Mouse (Mus musculus) embryonic facial prominence, embryonic 11.5 days (tissue): ENCODE results near the gene Tnnt2. TPM values are rescaled to one million over a fixed set of nuclear protein-coding genes. Genes with fewer than 3 reads are reported as not detected.

Experiments
- ATAC-seq: fragments of 200-750 bp; cut with Nextera tagmentation; replicated peaks from 2 replicates; pipeline ENCODE4 v1.8.0; 2017; ENCODE audit warnings: low read depth; ENCODE audit not compliant: insufficient number of reproducible peaks, low FRiP score, low TSS enrichment
- DNase-seq: peaks from one replicate; pipeline ENCODE4 v3.0.0-alpha.2; 2015; ENCODE audit warnings: low spot score
- H3K27ac ChIP-seq: fragments of 300-500 bp; sonication (generic); replicated peaks from 2 replicates; pipeline ENCODE4 v1.5.1; 2014; ENCODE audit warnings: mild to moderate bottlenecking, low read depth, low read length, control low read depth
- H3K27me3 ChIP-seq: fragments of 300-500 bp; sonication (generic); 2 replicates; pipeline ENCODE4 v1.6.1; 2014; ENCODE audit warnings: mild to moderate bottlenecking, low read length, moderate library complexity, mixed read lengths; ENCODE audit not compliant: control insufficient read depth, insufficient read depth
- H3K36me3 ChIP-seq: fragments of 300-500 bp; sonication (generic); replicated peaks from 2 replicates; pipeline ENCODE4 v1.6.1; 2014; ENCODE audit warnings: low read depth, mild to moderate bottlenecking, low read length, moderate library complexity, mixed read lengths; ENCODE audit not compliant: control insufficient read depth, insufficient read depth
- H3K4me1 ChIP-seq: fragments of 300-500 bp; sonication (generic); 2 replicates; pipeline ENCODE4 v1.6.1; 2014; ENCODE audit warnings: low read length, mixed read lengths; ENCODE audit not compliant: control insufficient read depth, insufficient read depth
- H3K4me2 ChIP-seq: fragments of 300-500 bp; sonication (generic); 2 replicates; pipeline ENCODE4 v1.6.1; 2014; ENCODE audit warnings: low read depth, mild to moderate bottlenecking, control low read depth, low read length, moderate library complexity
- H3K4me3 ChIP-seq: fragments of 300-500 bp; sonication (generic); 2 replicates; pipeline ENCODE4 v1.5.1; 2014; ENCODE audit warnings: low read depth, low read length, control low read depth
- H3K9ac ChIP-seq: fragments of 300-500 bp; sonication (generic); replicated peaks from 2 replicates; pipeline ENCODE4 v1.6.1; 2014; ENCODE audit warnings: mild to moderate bottlenecking, control low read depth, low read length
- H3K9me3 ChIP-seq: fragments of 300-500 bp; sonication (generic); replicated peaks from 2 replicates; pipeline ENCODE4 v1.6.1; 2016; ENCODE audit warnings: mild to moderate bottlenecking, low read length, inconsistent platforms, mixed read lengths; ENCODE audit not compliant: control insufficient read depth
- WGBS: fragments of 180-500 bp; shearing (Covaris S2); extraction: QIAGEN DNeasy Blood & Tissue Kit; methylation state at CpG from one replicate; pipeline ENCODE4 v1.1.7; 2014; 5-methylcytosine and 5-hydroxymethylcytosine counted together
- polyA plus RNA-seq: library from polyadenylated mRNA; unstranded; fragments of >200 nt; fragmentation: Nextera tagmentation; extraction: Ambion mirVana; gene quantifications from 2 replicates; pipeline ENCODE4 v1.2.1, GENCODE M21; 2014

Tnnt2 gene
- polyA plus RNA-seq, 1 experiment from 2014 or later: 14.1 TPM

DNA sequence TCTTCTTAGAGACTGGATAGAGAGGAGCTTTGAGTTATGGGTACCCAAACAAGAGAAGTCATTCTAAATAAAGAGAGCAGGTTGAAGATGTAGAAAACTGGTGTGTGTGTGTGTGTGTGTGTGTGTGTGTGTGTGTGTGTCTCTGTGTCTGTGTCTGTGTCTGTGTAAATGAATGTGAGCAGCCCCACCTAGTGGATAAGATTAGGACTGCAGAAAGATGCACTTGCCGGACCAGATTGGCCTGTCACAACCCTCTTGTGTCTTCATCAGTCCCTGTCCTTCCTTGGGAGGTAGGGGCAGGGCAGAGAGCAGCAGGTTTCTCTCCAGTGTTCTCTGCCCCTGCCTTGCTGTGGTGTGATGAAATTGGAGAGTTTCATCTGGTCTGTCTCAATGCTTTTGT, 7.2 kb upstream of the Tnnt2 start:
- no peak overlapping the region for H3K9ac ChIP-seq
- no peak overlapping the region for H3K27ac ChIP-seq
- no peak for ATAC-seq
- no peaks in the 10 kb centered on the region for H3K27me3 ChIP-seq
- no peaks in the 10 kb centered on the region for H3K4me1 ChIP-seq
- H3K9me3 ChIP-seq: no peaks in the 10 kb centered on the region
- 24% methylated on average over 1 of the region's 1 CpGs for WGBS
- H3K4me2 ChIP-seq: no peak overlapping the region
- peak; percentile 65 for DNase-seq
- no peak overlapping the region for H3K4me3 ChIP-seq
- H3K36me3 ChIP-seq: no peaks in the 10 kb centered on the region

DNA sequence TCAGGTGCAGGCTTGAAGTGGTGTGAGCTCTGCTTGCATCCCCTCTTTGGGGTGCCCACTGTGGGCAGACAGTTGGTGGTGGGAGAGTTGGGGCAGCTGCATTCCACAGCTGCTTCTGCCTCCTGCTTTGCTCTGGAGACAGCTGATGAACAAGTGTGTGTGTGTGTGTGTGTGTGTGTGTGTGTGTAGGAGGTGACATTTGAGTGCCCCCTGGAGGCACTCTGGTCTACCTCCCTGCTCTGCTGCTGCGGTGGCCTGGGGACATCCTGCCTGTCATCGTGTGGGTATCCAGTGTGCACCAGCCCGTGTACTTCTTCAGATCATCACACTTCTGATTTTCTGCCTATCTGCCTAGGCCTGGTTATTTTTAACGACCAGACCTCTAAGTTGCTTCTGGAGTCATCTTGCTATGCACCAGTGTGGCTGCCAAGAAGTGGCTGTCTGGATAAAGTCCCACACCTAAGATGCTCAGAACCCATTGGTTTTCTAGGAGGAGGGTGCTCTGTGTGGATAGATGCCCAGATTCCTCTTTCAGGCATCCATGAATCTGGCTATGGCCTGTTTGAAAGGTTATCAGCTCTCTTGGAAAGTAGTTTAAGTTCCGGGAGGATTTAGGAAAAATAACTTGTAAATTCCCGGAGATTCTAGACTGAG, 1.8 kb upstream of the Tnnt2 start:
- Histone ChIP-seq H3K9ac (no peak overlapping the region), H3K36me3 (no peaks in the 10 kb centered on the region), H3K27me3 (no peaks in the 10 kb centered on the region), H3K4me3 (no peak overlapping the region), H3K9me3 (no peaks in the 10 kb centered on the region), H3K4me1 (no peaks in the 10 kb centered on the region), H3K27ac (no peak overlapping the region), H3K4me2 (no peak overlapping the region)
- DNase-seq (no peak), ATAC-seq (no peak)
- WGBS: 72% methylated on average over 6 of the region's 6 CpGs

DNA sequence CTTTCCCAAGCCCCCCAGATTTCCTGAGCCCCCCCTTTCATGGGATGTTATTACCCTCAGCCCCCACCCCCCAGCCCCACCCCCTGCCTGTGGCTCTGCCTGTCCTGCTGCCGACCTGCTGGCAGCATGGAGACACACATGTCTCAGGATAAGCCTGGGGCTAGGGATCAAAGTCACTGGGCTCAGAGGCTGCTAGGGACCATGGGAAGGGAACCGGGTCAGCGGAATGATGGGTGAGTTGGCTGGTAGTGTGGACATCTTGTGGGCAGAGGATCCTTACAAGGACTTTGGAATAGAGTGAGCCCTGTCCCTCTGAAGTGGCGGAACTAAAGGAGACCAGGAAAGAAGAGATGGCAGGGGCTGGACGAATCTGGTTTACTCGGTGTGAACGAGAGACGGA, 1.2 kb upstream of the Tnnt2 start:
- no peak overlapping the region for H3K4me2 ChIP-seq
- no peaks in the 10 kb centered on the region for H3K36me3 ChIP-seq
- 78% methylated on average over 8 of the region's 8 CpGs for WGBS
- H3K4me1 ChIP-seq: no peaks in the 10 kb centered on the region
- H3K9ac ChIP-seq: no peak overlapping the region
- ATAC-seq (no peak), DNase-seq (no peak)
- H3K4me3 ChIP-seq: no peak overlapping the region
- H3K27me3 ChIP-seq: no peaks in the 10 kb centered on the region
- no peaks in the 10 kb centered on the region for H3K9me3 ChIP-seq
- no peak overlapping the region for H3K27ac ChIP-seq

DNA sequence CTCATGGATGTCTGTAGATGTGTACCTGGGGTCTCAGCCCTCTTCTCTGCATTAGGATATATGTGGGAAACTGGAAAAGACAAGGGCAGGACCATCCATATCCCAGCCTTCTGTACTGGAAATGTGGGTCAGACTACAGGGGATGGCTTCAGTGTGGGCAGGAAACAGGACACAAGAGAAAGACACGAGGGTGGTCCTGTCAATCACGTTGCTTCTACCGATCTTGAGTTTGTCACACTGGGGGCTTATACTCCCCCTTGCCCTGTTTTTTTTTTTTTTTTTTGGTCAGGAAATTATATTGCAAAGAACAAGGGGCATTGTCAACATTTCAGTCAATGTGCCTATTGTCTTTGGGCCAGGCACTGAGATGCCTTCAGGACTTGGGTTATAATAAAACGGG, 2.5 kb downstream of the Tnnt2 start:
- Histone ChIP-seq H3K27ac (no peak overlapping the region), H3K9ac (no peak overlapping the region), H3K4me1 (no peaks in the 10 kb centered on the region), H3K4me3 (no peak overlapping the region), H3K36me3 (no peaks in the 10 kb centered on the region), H3K27me3 (no peaks in the 10 kb centered on the region), H3K4me2 (no peak overlapping the region), H3K9me3 (no peaks in the 10 kb centered on the region)
- ATAC-seq: no peak
- 53% methylated on average over 4 of the region's 4 CpGs for WGBS
- no peak for DNase-seq

DNA sequence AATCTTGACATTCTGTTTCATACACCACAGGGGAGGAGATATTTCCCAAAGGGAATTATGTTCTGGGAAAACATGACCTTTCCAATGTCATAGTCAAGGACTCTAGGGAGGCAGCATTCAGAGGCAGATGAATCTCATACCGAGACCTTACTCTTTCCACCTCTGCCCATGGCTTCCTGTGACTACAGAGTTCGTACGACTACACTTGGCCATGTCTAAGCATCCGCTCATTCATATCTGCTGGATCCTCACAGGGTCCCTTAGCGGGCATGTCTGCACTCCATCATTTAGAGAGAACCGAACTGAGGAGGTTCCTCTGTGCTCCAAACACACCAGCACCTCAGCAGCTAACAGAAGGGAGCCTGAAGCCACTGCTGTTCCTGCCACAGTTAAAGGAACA, 2.9 kb downstream of the Tnnt2 start:
- ATAC-seq (no peak), DNase-seq (no peak)
- H3K36me3 ChIP-seq: no peaks in the 10 kb centered on the region
- H3K27me3 ChIP-seq: no peaks in the 10 kb centered on the region
- H3K9me3 ChIP-seq: no peaks in the 10 kb centered on the region
- no peak overlapping the region for H3K27ac ChIP-seq
- no peaks in the 10 kb centered on the region for H3K4me1 ChIP-seq
- WGBS: 85% methylated on average over 6 of the region's 6 CpGs
- no peak overlapping the region for H3K4me2 ChIP-seq
- no peak overlapping the region for H3K9ac ChIP-seq
- H3K4me3 ChIP-seq: no peak overlapping the region

DNA sequence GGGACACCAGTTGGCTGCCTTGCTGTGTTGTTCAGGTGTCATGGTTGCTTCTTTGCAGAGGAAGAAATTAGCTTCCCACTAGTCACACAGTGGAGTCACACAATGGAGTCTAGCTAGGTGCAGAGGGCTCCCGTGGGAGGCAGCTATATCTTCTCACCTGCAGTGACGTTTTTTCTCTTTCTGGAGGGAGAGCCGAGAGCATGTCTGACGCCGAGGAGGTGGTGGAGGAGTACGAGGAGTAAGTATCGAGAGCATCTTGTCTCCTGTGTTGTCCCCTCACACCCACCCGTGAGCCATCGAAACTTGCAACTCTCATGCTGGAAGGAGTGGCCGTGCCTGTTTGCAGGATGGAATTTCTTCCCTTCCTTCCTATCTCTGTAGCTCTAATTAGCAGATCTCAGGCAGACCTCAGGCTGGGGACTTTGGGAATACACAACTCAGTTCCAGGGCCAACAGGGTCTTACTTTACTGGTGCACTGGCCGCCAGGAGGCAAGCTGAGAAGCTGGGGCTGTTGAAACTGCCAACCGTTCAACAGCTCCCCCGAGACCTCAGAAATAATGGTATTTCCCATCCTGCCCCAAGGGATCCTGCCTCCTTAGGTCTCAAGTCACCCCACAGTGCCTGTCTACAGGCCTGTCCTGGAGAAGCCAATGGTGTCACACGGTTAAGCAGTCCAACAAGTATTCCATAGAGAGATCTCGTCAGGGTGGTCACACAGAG, 4.7 kb downstream of the Tnnt2 start:
- ATAC-seq: no peak
- H3K9me3 ChIP-seq: no peaks in the 10 kb centered on the region

DNA sequence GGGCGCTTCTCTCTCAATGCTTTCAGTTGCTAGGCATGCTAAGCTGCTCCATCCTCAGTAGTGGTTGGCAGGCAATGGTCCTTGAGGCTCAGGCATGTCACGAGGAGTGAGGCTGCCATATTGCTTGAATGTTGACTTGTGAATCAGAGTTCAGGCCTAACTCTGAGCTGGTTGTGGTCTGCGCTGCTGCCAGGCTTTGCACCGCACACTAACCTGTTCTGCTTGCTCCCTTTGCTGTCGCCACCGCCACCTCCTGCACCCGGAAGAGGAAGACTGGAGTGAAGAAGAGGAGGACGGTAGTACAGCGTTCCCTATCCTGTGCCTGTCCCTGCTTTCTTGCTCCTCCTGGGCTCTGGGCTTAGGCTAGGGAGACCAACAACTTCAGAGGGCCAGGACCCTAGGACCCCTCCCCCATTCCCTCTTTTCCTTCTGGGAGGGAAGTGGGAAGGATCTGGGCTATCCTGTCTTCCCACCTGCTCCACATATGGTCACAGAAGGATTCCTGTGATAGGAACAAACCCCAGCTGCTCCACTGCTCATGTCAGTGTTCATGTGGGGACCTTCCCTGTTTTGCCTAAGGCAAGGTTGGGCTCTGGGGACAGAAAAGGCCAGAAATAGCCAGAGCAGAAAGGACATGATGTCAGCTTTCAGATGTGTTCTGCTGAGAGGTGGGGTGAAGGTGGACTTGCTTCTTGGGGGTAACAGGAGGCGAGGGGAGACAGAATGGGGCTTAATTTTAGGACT, 7.5 kb downstream of the Tnnt2 start:
- no peak overlapping the region for H3K4me3 ChIP-seq
- no peak overlapping the region for H3K4me2 ChIP-seq
- DNase-seq (no peak), ATAC-seq (no peak)
- H3K9ac ChIP-seq: no peak overlapping the region
- no peaks in the 10 kb centered on the region for H3K9me3 ChIP-seq
- no peaks in the 10 kb centered on the region for H3K4me1 ChIP-seq
- no peaks in the 10 kb centered on the region for H3K27me3 ChIP-seq
- H3K27ac ChIP-seq: no peak overlapping the region
- H3K36me3 ChIP-seq: no peaks in the 10 kb centered on the region
- 81% methylated on average over 10 of the region's 10 CpGs for WGBS

More for the DNA sequence above, 4.7 kb downstream of the Tnnt2 start:
- no peak overlapping the region for H3K9ac ChIP-seq
- no peaks in the 10 kb centered on the region for H3K27me3 ChIP-seq
- no peak overlapping the region for H3K4me2 ChIP-seq
- no peak for DNase-seq
- no peaks in the 10 kb centered on the region for H3K4me1 ChIP-seq
- 58% methylated on average over 14 of the region's 15 CpGs for WGBS
- no peaks in the 10 kb centered on the region for H3K36me3 ChIP-seq
- H3K4me3 ChIP-seq: no peak overlapping the region
- H3K27ac ChIP-seq: no peak overlapping the region

DNA sequence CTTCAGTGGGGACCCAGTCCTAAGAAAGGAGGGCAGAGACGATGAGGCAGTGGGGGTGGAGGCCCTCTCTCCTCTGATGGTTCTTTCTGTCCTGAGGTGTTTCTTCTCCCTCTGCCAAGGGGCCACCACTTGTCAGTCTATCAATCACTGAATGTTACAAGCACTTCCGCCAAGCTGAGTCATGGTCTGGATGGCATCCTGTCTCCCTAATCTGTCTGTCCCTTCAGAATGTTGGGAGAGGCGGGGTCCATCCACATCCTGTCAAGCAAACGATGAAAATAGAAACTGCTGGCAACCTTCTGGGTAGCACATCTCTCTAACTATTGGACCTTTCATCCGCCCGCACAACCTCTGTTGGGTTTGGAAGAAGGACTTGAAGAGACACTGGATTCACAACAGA, 8.3 kb downstream of the Tnnt2 start:
- no peak for ATAC-seq

More for the DNA sequence above, 8.3 kb downstream of the Tnnt2 start:
- Histone ChIP-seq H3K4me3 (no peak overlapping the region), H3K27ac (no peak overlapping the region), H3K4me1 (no peaks in the 10 kb centered on the region), H3K27me3 (no peaks in the 10 kb centered on the region), H3K4me2 (no peak overlapping the region), H3K9me3 (no peaks in the 10 kb centered on the region), H3K9ac (no peak overlapping the region), H3K36me3 (no peaks in the 10 kb centered on the region)
- DNase-seq: no peak
- 77% methylated on average over 6 of the region's 6 CpGs for WGBS
